Mouse (Mus musculus) limb, embryonic 12.5 days (tissue): ENCODE results near the gene Nkd2. TPM values are rescaled to one million over a fixed set of nuclear protein-coding genes. Genes with fewer than 3 reads are reported as not detected.

Source experiments
- ATAC-seq: fragments of 200-750 bp; cut with Nextera tagmentation; 2 replicates; pipeline ENCODE4 v1.8.0; 2017; ENCODE audit warnings: low read depth, moderate TSS enrichment; ENCODE audit not compliant: insufficient number of reproducible peaks, insufficient read depth, low FRiP score, low TSS enrichment
- H3K27ac ChIP-seq: fragments of 300-500 bp; sonication (generic); 2 replicates; pipeline ENCODE4 v1.5.1; 2016; ENCODE audit warnings: mild to moderate bottlenecking, moderate library complexity
- H3K27me3 ChIP-seq: fragments of 300-500 bp; sonication (generic); 2 replicates; pipeline ENCODE4 v1.6.1; 2016; ENCODE audit warnings: mild to moderate bottlenecking, moderate library complexity
- H3K36me3 ChIP-seq: fragments of 300-500 bp; sonication (generic); 2 replicates; pipeline ENCODE4 v1.6.1; 2016; ENCODE audit warnings: mild to moderate bottlenecking, moderate library complexity
- H3K4me1 ChIP-seq: fragments of 300-500 bp; sonication (generic); replicated peaks from 2 replicates; pipeline ENCODE4 v1.6.1; 2016
- H3K4me2 ChIP-seq: fragments of 300-500 bp; sonication (generic); 2 replicates; pipeline ENCODE4 v1.6.1; 2016; ENCODE audit warnings: mild to moderate bottlenecking, moderate library complexity
- H3K4me3 ChIP-seq: fragments of 300-500 bp; sonication (generic); replicated peaks from 2 replicates; pipeline ENCODE4 v1.5.1; 2016; ENCODE audit warnings: mild to moderate bottlenecking
- H3K9ac ChIP-seq: fragments of 300-500 bp; sonication (generic); replicated peaks from 2 replicates; pipeline ENCODE4 v1.6.1; 2016; ENCODE audit warnings: mild to moderate bottlenecking, moderate library complexity
- H3K9me3 ChIP-seq: fragments of 300-500 bp; sonication (generic); 2 replicates; pipeline ENCODE4 v1.6.1; 2016; ENCODE audit warnings: mild to moderate bottlenecking, moderate library complexity
- WGBS: fragments of 180-500 bp; shearing (Covaris S2); methylation state at CpG from one replicate; pipeline ENCODE4 v1.1.7; 2016; 5-methylcytosine and 5-hydroxymethylcytosine counted together
- polyA plus RNA-seq: library from polyadenylated mRNA; unstranded; fragments of >200 nt; fragmentation: Nextera tagmentation; extraction: Ambion mirVana; gene quantifications from 2 replicates; pipeline ENCODE4 v1.2.1, GENCODE M21; 2016

Nkd2 gene
- polyA plus RNA-seq, 1 experiment from 2014 or later, result 57.5 TPM

- peaks cover 93% of the 10 kb centered on the region for H3K36me3 ChIP-seq
- H3K4me1 ChIP-seq, result no peaks in the 10 kb centered on the region
- no peaks in the 10 kb centered on the region for H3K9me3 ChIP-seq
- no peak overlapping the region for H3K9ac ChIP-seq
- H3K4me3 ChIP-seq, result no peak overlapping the region
- no peaks in the 10 kb centered on the region for H3K27me3 ChIP-seq
- no peak for ATAC-seq
- no peak overlapping the region for H3K4me2 ChIP-seq
- no peak overlapping the region for H3K27ac ChIP-seq
- 80% methylated on average over 6 of the region's 6 CpGs for WGBS
Measured at GRCm38 (mm10) chr13:73816338-73816737, 31.1 kb downstream of the Nkd2 start.

GRCm38 (mm10) chr13:73814181-73814580 is 33.2 kb downstream of the Nkd2 start:
- peaks cover 93% of the 10 kb centered on the region for H3K36me3 ChIP-seq
- no peak overlapping the region for H3K9ac ChIP-seq
- 92% methylated on average over 7 of the region's 7 CpGs for WGBS
- H3K27me3 ChIP-seq, result no peaks in the 10 kb centered on the region
- no peaks in the 10 kb centered on the region for H3K4me1 ChIP-seq
- no peak overlapping the region for H3K4me3 ChIP-seq
- no peaks in the 10 kb centered on the region for H3K9me3 ChIP-seq
- no peak for ATAC-seq
- H3K27ac ChIP-seq, result no peak overlapping the region
- H3K4me2 ChIP-seq, result no peak overlapping the region

GRCm38 (mm10) chr13:73812936-73813335 is 34.5 kb downstream of the Nkd2 start:
- Histone ChIP-seq H3K4me1 (no peaks in the 10 kb centered on the region), H3K4me3 (no peak overlapping the region), H3K4me2 (no peak overlapping the region), H3K9me3 (no peaks in the 10 kb centered on the region), H3K36me3 (peaks cover 98% of the 10 kb centered on the region), H3K27ac (no peak overlapping the region), H3K9ac (no peak overlapping the region), H3K27me3 (no peaks in the 10 kb centered on the region)
- 99% methylated on average over 3 of the region's 3 CpGs for WGBS
- no peak for ATAC-seq

GRCm38 (mm10) chr13:73804914-73805313 is 42.5 kb downstream of the Nkd2 start:
- ATAC-seq, result no peak
- Histone ChIP-seq H3K27me3 (no peaks in the 10 kb centered on the region), H3K27ac (no peak overlapping the region), H3K9me3 (no peaks in the 10 kb centered on the region), H3K36me3 (peaks cover 99% of the 10 kb centered on the region), H3K4me1 (no peaks in the 10 kb centered on the region), H3K4me3 (no peak overlapping the region), H3K4me2 (no peak overlapping the region), H3K9ac (no peak overlapping the region)
- 94% methylated on average over 5 of the region's 5 CpGs for WGBS

GRCm38 (mm10) chr13:73803450-73804178 is 43.8 kb downstream of the Nkd2 start:
- no peak overlapping the region for H3K4me3 ChIP-seq
- H3K36me3 ChIP-seq, result peaks cover 99% of the 10 kb centered on the region
- H3K9ac ChIP-seq, result no peak overlapping the region
- no peak overlapping the region for H3K4me2 ChIP-seq
- H3K9me3 ChIP-seq, result no peaks in the 10 kb centered on the region
- ATAC-seq, result no peak
- WGBS, result 89% methylated on average over 8 of the region's 8 CpGs
- H3K4me1 ChIP-seq, result no peaks in the 10 kb centered on the region
- no peaks in the 10 kb centered on the region for H3K27me3 ChIP-seq
- H3K27ac ChIP-seq, result no peak overlapping the region

GRCm38 (mm10) chr13:73799110-73799509 is 48.3 kb downstream of the Nkd2 start:
- H3K4me2 ChIP-seq, result no peak overlapping the region
- no peak overlapping the region for H3K9ac ChIP-seq
- no peaks in the 10 kb centered on the region for H3K9me3 ChIP-seq
- H3K27ac ChIP-seq, result no peak overlapping the region
- H3K4me3 ChIP-seq, result no peak overlapping the region
- ATAC-seq, result no peak
- H3K27me3 ChIP-seq, result no peaks in the 10 kb centered on the region
- WGBS, result 90% methylated on average over 5 of the region's 5 CpGs
- H3K4me1 ChIP-seq, result no peaks in the 10 kb centered on the region
- peaks cover 99% of the 10 kb centered on the region for H3K36me3 ChIP-seq

- H3K4me1 ChIP-seq, result no peaks in the 10 kb centered on the region
- peaks cover 98% of the 10 kb centered on the region for H3K36me3 ChIP-seq
- H3K4me3 ChIP-seq, result no peak overlapping the region
- no peak overlapping the region for H3K27ac ChIP-seq
- H3K4me2 ChIP-seq, result no peak overlapping the region
- no peaks in the 10 kb centered on the region for H3K9me3 ChIP-seq
- no peak for ATAC-seq
- WGBS, result 88% methylated on average over 5 of the region's 5 CpGs
- no peaks in the 10 kb centered on the region for H3K27me3 ChIP-seq
- no peak overlapping the region for H3K9ac ChIP-seq
Measured at GRCm38 (mm10) chr13:73793171-73793570, 54.3 kb downstream of the Nkd2 start.

GRCm38 (mm10) chr13:73792176-73792575 is 55.3 kb downstream of the Nkd2 start:
- 95% methylated on average over 4 of the region's 4 CpGs for WGBS
- ATAC-seq, result no peak
- no peak overlapping the region for H3K4me3 ChIP-seq
- peaks cover 98% of the 10 kb centered on the region for H3K36me3 ChIP-seq
- no peaks in the 10 kb centered on the region for H3K4me1 ChIP-seq
- no peak overlapping the region for H3K4me2 ChIP-seq
- no peak overlapping the region for H3K9ac ChIP-seq
- no peaks in the 10 kb centered on the region for H3K9me3 ChIP-seq
- H3K27ac ChIP-seq, result no peak overlapping the region
- no peaks in the 10 kb centered on the region for H3K27me3 ChIP-seq

- Histone ChIP-seq H3K27ac (no peak overlapping the region), H3K4me2 (no peak overlapping the region), H3K36me3 (peaks cover 47% of the 10 kb centered on the region), H3K4me1 (peaks cover 4% of the 10 kb centered on the region; the same call in 1 of the 2 replicates), H3K4me3 (no peak overlapping the region), H3K9me3 (no peaks in the 10 kb centered on the region), H3K9ac (no peak overlapping the region), H3K27me3 (no peaks in the 10 kb centered on the region)
- WGBS, result 45% methylated on average over 5 of the region's 5 CpGs
- no peak for ATAC-seq
Measured at GRCm38 (mm10) chr13:73782486-73782885, 64.9 kb downstream of the Nkd2 start.

- no peak overlapping the region for H3K4me2 ChIP-seq
- no peak overlapping the region for H3K27ac ChIP-seq
- peaks cover 24% of the 10 kb centered on the region for H3K36me3 ChIP-seq
- H3K4me3 ChIP-seq, result no peak overlapping the region
- no peak for ATAC-seq
- H3K9ac ChIP-seq, result no peak overlapping the region
- WGBS, result 78% methylated on average over 3 of the region's 3 CpGs
- no peaks in the 10 kb centered on the region for H3K9me3 ChIP-seq
- peaks cover 14% of the 10 kb centered on the region for H3K4me1 ChIP-seq
- H3K27me3 ChIP-seq, result no peaks in the 10 kb centered on the region
Measured at GRCm38 (mm10) chr13:73777578-73777977, 69.9 kb downstream of the Nkd2 start.

- ATAC-seq, result no peak
- Histone ChIP-seq H3K9ac (no peak overlapping the region), H3K4me1 (peaks cover 28% of the 10 kb centered on the region), H3K9me3 (no peaks in the 10 kb centered on the region), H3K36me3 (peaks cover 24% of the 10 kb centered on the region; the same call in 1 of the 2 replicates), H3K4me2 (no peak overlapping the region), H3K27ac (no peak overlapping the region), H3K27me3 (no peaks in the 10 kb centered on the region), H3K4me3 (no peak overlapping the region)
- 82% methylated on average over 4 of the region's 4 CpGs for WGBS
Measured at GRCm38 (mm10) chr13:73775786-73776185, 71.6 kb downstream of the Nkd2 start.
